Mouse (Mus musculus) frontal cortex, postnatal 36 days (tissue): ENCODE results near the gene Macrod1.
A peak's percentile ranks its signal among the peaks of the same experiment; 100 is the strongest.

Experiments used
- DNase-seq, 2 experiments: peaks; one replicate each; pipeline ENCODE4 v3.0.0; 2022; ENCODE audit warnings: low spot score in 2 of 2

Macrod1 gene

GRCm38 (mm10) chr19:7083035-7083794 lies 26.6 kb downstream of the Macrod1 start:
- peak; percentile 60 to 72 for DNase-seq

GRCm38 (mm10) chr19:7084734-7085133 lies 28.1 kb downstream of the Macrod1 start:
- no peak for DNase-seq

- no peak for DNase-seq
These were observed 31.9 kb downstream of the Macrod1 start for GRCm38 (mm10) chr19:7088558-7088957.

- DNase-seq: no peak
These were observed 32.4 kb downstream of the Macrod1 start for GRCm38 (mm10) chr19:7089050-7089449.

GRCm38 (mm10) chr19:7089842-7090251 lies 33.2 kb downstream of the Macrod1 start:
- DNase-seq: no peak

- DNase-seq: peak; percentile 49 to 62
These were observed 33.9 kb downstream of the Macrod1 start for GRCm38 (mm10) chr19:7090369-7091064.

GRCm38 (mm10) chr19:7091448-7092050 lies 34.9 kb downstream of the Macrod1 start:
- no peak for DNase-seq

- no peak for DNase-seq
These were observed 36.1 kb downstream of the Macrod1 start for GRCm38 (mm10) chr19:7092756-7093155.

- DNase-seq: no peak
These were observed 43.1 kb downstream of the Macrod1 start for GRCm38 (mm10) chr19:7099620-7100155.

GRCm38 (mm10) chr19:7102039-7102438 lies 45.4 kb downstream of the Macrod1 start:
- no peak for DNase-seq

- DNase-seq: no peak
These were observed 46.9 kb downstream of the Macrod1 start for GRCm38 (mm10) chr19:7103349-7103992.

- DNase-seq: no peak
These were observed 47.4 kb downstream of the Macrod1 start for GRCm38 (mm10) chr19:7103993-7104401.

- DNase-seq: no peak
These were observed 48.9 kb downstream of the Macrod1 start, which contains the start of gene Flrt1 for GRCm38 (mm10) chr19:7105544-7105943. Gene Flrt1 (minus strand): TSS chr19:7105729.

- no peak for DNase-seq
These were observed 50.0 kb downstream of the Macrod1 start for GRCm38 (mm10) chr19:7106566-7106965.

GRCm38 (mm10) chr19:7107174-7107573 lies 50.6 kb downstream of the Macrod1 start:
- DNase-seq: no peak

GRCm38 (mm10) chr19:7108114-7108905 lies 51.7 kb downstream of the Macrod1 start:
- DNase-seq: no peak

- no peak for DNase-seq
These were observed 53.5 kb downstream of the Macrod1 start for GRCm38 (mm10) chr19:7110097-7110496.

GRCm38 (mm10) chr19:7110875-7111274 lies 54.3 kb downstream of the Macrod1 start:
- no peak for DNase-seq

GRCm38 (mm10) chr19:7111309-7111708 lies 54.7 kb downstream of the Macrod1 start:
- DNase-seq: no peak

- no peak for DNase-seq
These were observed 55.1 kb downstream of the Macrod1 start for GRCm38 (mm10) chr19:7111710-7112109.

- no peak for DNase-seq
These were observed 56.0 kb downstream of the Macrod1 start for GRCm38 (mm10) chr19:7112628-7113027.
